Mouse (Mus musculus) testis, adult 2 months (tissue): ENCODE data around the gene Gm20696. TPM values are rescaled to one million over a fixed set of nuclear protein-coding genes. Genes with fewer than 3 reads are reported as not detected.

Source experiments
- H3K27ac ChIP-seq: fragments of 200-500 bp; 2 replicates; pipeline ENCODE4 v1.5.1; 2012; ENCODE audit warnings: low read depth, low read length; ENCODE audit not compliant: control insufficient read depth, insufficient read depth
- H3K27me3 ChIP-seq: fragments of 200-500 bp; 2 replicates; pipeline ENCODE4 v1.6.1; 2012; ENCODE audit warnings: mild to moderate bottlenecking, low read length, moderate library complexity; ENCODE audit not compliant: control insufficient read depth, insufficient read depth
- H3K36me3 ChIP-seq: fragments of 200-500 bp; 2 replicates; pipeline ENCODE4 v1.6.1; 2012; ENCODE audit warnings: mild to moderate bottlenecking, low read length; ENCODE audit not compliant: control insufficient read depth, insufficient read depth
- H3K4me1 ChIP-seq: fragments of 200-500 bp; 2 replicates; pipeline ENCODE4 v1.6.1; 2012; ENCODE audit warnings: low read length; ENCODE audit not compliant: control insufficient read depth, insufficient read depth
- H3K4me3 ChIP-seq: fragments of 200-500 bp; 2 replicates; pipeline ENCODE4 v1.5.1; 2012; ENCODE audit warnings: low read depth, mild to moderate bottlenecking, low read length, moderate library complexity, mixed read lengths; ENCODE audit not compliant: control insufficient read depth
- CTCF ChIP-seq: fragments of 200-500 bp; IDR thresholded peaks from 2 replicates; pipeline ENCODE4 v1.5.1; 2012; ENCODE audit warnings: low read depth, mild to moderate bottlenecking, inconsistent platforms, low read length, moderate library complexity; ENCODE audit not compliant: control insufficient read depth, insufficient read depth, insufficient replicate concordance
- POLR2A ChIP-seq: fragments of 200-500 bp; IDR thresholded peaks from 2 replicates; pipeline ENCODE4 v1.6.1; 2012; ENCODE audit warnings: low read depth, mild to moderate bottlenecking, inconsistent platforms, low read length, moderate library complexity; ENCODE audit not compliant: control insufficient read depth
- polyA plus RNA-seq: library from polyadenylated mRNA; depleted of rRNA; stranded (reverse); fragments of >200 nt; gene quantifications from 2 replicates; pipeline ENCODE4 v1.2.3, GENCODE M21; 2012

Gene Gm20696
- polyA plus RNA-seq, 1 experiment: 0.02 TPM

DNA sequence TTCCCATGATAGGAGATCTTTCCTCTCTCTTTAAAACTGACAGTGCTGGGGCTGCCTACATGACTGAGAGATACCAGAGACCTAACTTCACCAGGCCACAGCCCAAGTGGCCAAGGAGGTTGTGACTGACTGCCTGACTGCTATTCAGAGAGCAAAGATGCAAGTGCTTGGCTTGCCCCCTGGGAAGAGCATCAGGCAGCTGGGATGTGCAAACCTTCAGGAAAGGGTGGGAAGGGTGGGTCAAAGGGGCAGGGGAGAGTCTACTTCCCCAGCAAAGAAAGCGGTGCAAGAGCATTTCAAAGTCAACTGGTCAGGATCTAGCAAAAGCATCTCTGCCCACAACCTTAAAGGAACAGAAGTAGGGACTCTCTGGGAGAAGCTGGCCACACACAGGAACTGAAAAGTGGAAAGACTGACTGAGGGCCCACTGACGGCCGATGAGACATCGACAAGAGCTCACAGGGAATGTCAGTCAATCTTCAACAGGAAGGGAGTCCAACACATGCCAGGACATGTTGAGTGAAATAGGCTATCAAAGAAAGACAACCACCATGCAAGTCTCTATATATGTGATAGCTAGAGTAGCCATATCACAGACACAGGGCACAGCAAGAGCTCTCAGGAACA lies 282.6 kb downstream of the Gm20696 start:
- no peaks in the 10 kb centered on the region for H3K27me3 ChIP-seq
- no peak overlapping the region for H3K4me3 ChIP-seq
- no peak for TF ChIP-seq CTCF
- no peak for TF ChIP-seq POLR2A
- no peak overlapping the region for H3K27ac ChIP-seq
- H3K36me3 ChIP-seq: no peaks in the 10 kb centered on the region
- H3K4me1 ChIP-seq: no peaks in the 10 kb centered on the region

DNA sequence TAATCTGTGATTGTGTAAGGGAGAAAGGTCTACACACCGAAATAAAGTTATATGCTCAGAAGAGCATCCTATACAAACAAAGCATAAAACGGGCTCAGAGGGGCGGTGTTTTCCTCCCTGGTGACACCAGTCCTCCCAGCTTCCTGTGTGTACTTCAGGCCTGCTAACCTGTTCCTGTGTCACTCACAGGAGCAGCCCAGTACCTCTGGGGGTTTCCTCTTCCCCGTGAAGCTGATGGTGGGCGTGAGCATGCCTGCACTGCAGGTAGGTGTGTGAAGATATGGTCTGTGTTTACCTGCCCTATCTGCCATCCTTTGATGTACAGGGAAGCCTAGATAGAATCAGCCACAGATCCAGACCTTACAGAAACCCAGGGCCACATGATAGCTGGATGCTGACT lies 286.5 kb downstream of the Gm20696 start:
- no peak overlapping the region for H3K4me3 ChIP-seq
- H3K27me3 ChIP-seq: no peaks in the 10 kb centered on the region
- H3K27ac ChIP-seq: no peak overlapping the region
- H3K4me1 ChIP-seq: no peaks in the 10 kb centered on the region
- H3K36me3 ChIP-seq: no peaks in the 10 kb centered on the region
- TF ChIP-seq CTCF (no peak), POLR2A (no peak)

DNA sequence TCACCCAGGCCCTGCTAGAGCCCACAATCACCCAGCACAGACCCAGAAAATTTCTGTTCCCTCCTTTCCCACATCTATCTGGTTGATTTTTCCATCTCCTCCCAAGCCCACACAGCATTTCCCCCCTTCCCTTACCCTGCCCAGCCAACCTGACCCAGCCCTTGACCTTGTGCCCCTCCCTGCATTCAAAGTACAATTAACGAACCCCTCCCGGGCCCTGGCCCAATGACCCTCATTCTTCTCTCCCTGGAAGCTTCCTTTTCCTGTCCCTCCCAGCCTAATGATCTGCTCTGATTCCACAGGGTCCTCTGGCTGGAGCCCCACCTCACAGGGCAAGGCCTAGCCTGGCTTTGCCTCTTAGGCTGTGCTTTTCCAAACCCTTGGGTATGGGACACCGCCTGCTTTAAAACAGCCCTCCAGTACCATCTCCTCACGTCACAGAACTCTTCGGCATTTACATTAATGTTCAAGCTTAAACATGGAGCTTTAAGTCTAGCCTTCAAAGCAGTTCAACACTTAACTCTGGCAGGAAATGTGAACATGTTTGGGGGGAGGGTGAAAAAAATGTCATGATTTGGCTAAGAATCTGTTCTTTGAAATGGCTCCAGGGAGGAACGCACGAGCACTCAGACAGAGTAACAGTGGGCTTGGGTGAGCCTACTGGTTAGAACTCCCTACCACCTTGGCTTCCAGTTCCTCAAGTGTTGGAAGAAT lies 287.4 kb downstream of the Gm20696 start:
- no peaks in the 10 kb centered on the region for H3K36me3 ChIP-seq
- H3K27ac ChIP-seq: no peak overlapping the region
- no peaks in the 10 kb centered on the region for H3K27me3 ChIP-seq
- H3K4me1 ChIP-seq: no peaks in the 10 kb centered on the region
- H3K4me3 ChIP-seq: no peak overlapping the region
- no peak for TF ChIP-seq POLR2A
- no peak for TF ChIP-seq CTCF

DNA sequence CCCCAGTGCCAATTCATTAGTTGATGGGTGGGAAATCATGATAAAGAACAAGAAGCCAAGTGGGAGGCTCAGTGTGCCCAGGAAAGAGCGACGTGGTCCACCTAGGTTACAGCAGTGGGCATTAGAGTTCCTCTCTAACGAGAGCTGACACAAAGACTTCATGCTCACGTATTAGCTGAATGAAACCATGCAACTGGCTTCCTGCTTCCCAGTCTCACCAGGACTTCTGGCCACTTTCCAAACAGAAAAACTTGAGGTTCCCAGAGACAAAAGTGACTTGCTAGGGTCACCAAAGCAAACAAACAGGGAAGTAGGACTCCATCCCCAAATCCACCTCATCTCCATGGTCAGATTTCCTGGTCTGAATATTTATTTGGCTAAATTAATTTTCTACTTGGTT lies 288.9 kb downstream of the Gm20696 start:
- Histone ChIP-seq H3K27me3 (no peaks in the 10 kb centered on the region), H3K27ac (no peak overlapping the region), H3K36me3 (no peaks in the 10 kb centered on the region), H3K4me3 (no peak overlapping the region), H3K4me1 (no peaks in the 10 kb centered on the region)
- TF ChIP-seq CTCF (no peak), POLR2A (no peak)

DNA sequence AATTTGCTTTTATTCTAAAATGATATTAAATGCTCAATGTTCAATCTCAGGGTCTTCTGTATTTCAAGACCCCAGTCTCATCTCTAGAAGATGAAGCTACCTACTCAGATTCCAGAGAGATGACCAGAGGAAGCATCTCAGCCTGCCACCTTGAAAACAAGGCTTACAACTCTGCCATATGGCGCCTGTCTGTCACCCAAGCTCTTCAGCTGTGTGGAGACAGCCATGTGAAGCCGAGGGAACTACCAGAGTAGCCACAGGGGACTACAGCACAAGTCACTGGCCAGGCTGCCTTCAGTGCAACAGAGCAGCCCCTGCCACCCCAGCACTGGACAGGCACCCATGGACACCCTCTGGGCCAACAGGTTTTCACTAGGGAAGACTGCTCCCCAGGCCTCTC lies 289.5 kb downstream of the Gm20696 start:
- TF ChIP-seq CTCF (no peak), POLR2A (no peak)
- H3K4me3 ChIP-seq: no peak overlapping the region
- H3K36me3 ChIP-seq: no peaks in the 10 kb centered on the region
- no peak overlapping the region for H3K27ac ChIP-seq
- no peaks in the 10 kb centered on the region for H3K4me1 ChIP-seq
- no peaks in the 10 kb centered on the region for H3K27me3 ChIP-seq

DNA sequence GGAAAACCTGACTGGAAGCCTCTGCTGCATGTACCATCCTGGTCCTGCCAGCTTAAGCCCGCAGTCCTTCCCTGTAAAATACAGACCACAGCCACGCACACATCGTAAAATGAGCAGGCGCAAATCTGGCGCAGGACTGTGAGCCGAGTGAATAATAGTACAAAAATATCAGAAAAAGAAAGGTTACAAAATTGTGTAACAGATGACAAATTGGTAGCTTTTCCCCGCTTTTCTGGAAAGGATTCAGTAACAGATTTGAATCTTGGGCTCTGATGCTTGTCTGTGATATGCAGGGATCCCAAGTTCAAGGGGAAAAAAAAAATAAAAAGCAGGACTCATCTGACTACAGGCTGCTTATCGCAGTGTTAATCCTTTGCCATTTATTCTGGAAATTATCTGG lies 289.9 kb downstream of the Gm20696 start:
- TF ChIP-seq CTCF (no peak), POLR2A (no peak)
- Histone ChIP-seq H3K27ac (no peak overlapping the region), H3K4me1 (no peaks in the 10 kb centered on the region), H3K27me3 (no peaks in the 10 kb centered on the region), H3K36me3 (no peaks in the 10 kb centered on the region), H3K4me3 (no peak overlapping the region)

DNA sequence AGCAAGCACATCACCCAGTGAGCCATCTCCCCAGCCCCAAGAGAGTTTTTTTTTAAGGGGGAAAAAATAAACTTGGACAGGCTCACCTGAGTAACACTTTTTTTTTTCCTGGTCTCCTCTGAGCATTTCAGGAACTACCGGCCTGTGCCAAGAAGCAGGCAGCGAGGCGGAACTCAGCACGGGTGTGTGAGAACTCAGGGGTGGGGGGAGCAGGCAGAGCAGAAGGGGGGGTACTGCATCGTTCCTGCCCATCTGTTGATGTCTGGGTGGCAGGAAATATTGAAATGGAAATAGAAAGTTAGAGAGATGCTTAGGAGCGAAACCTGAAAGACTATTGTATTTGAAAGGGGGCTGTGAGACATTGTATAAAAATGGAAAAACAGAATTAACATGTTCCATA lies 290.7 kb downstream of the Gm20696 start:
- no peaks in the 10 kb centered on the region for H3K36me3 ChIP-seq
- H3K4me3 ChIP-seq: no peak overlapping the region
- no peaks in the 10 kb centered on the region for H3K4me1 ChIP-seq
- no peaks in the 10 kb centered on the region for H3K27me3 ChIP-seq
- TF ChIP-seq CTCF (no peak), POLR2A (no peak)
- H3K27ac ChIP-seq: no peak overlapping the region

DNA sequence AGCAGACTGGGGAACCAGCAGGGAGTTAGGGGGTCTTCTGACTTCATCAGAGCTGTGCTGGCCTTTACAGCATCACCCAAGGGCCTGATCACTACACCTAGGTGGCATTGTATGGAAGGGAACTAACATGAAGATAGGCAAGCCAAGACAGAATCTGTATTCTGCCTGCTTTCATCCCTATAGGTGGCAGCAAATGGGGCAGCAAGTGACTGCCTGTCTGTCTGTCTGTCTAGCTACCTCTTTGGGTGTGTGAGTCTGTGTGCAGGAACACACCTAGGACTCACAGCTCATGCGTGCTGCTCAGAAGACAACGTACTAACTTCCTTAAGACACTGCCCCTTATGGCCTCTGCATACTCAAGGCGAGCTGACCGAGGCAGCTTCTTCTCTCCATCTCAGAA lies 291.2 kb downstream of the Gm20696 start:
- TF ChIP-seq CTCF (no peak), POLR2A (no peak)
- Histone ChIP-seq H3K36me3 (no peaks in the 10 kb centered on the region), H3K4me3 (no peak overlapping the region), H3K27me3 (no peaks in the 10 kb centered on the region), H3K27ac (no peak overlapping the region), H3K4me1 (no peaks in the 10 kb centered on the region)
